Mouse (Mus musculus) midbrain, embryonic 10.5 days (tissue): ENCODE measurements at regions not wholly inside any gene's neighbourhood (a gene's known extent, or its start where the extent isn't known, plus 50 kb on each side); places are given as distances from the start of the nearest gene placed in this dataset.
"Not testable (repeated sequence)": the region's sequence is repeated elsewhere in the genome, so short reads cannot be mapped to it uniquely, and the experiment has no call there.

Experiments
- DNase-seq: peaks from one replicate; pipeline ENCODE4 v3.0.0-alpha.2; 2017; ENCODE audit warnings: low spot score
- H3K27ac ChIP-seq: fragments of 300-500 bp; sonication (generic); replicated peaks from 2 replicates; pipeline ENCODE4 v1.5.1; 2016; ENCODE audit warnings: mild to moderate bottlenecking
- H3K27me3 ChIP-seq: fragments of 300-500 bp; sonication (generic); 2 replicates; pipeline ENCODE4 v1.6.1; 2016; ENCODE audit warnings: low read depth, mild to moderate bottlenecking; ENCODE audit not compliant: poor library complexity, severe bottlenecking
- H3K36me3 ChIP-seq: fragments of 300-500 bp; sonication (generic); 2 replicates; pipeline ENCODE4 v1.6.1; 2016; ENCODE audit warnings: mild to moderate bottlenecking, moderate library complexity
- H3K4me1 ChIP-seq: fragments of 300-500 bp; sonication (generic); 2 replicates; pipeline ENCODE4 v1.6.1; 2016
- H3K4me3 ChIP-seq: fragments of 300-500 bp; sonication (generic); 2 replicates; pipeline ENCODE4 v1.5.1; 2016; ENCODE audit warnings: mild to moderate bottlenecking, moderate library complexity
- H3K9me3 ChIP-seq: fragments of 300-500 bp; sonication (generic); replicated peaks from 2 replicates; pipeline ENCODE4 v1.6.1; 2016; ENCODE audit warnings: mild to moderate bottlenecking
- WGBS: fragments of 180-500 bp; shearing (Covaris S2); methylation state at CpG from one replicate; pipeline ENCODE4 v1.1.7; 2016; 5-methylcytosine and 5-hydroxymethylcytosine counted together

GRCm38 (mm10) chr3:3302657-3303056 lies 2447.9 kb upstream of the Gm8797 start:
- not testable (repeated sequence) for H3K27me3 ChIP-seq
- 42% methylated on average over 6 of the region's 6 CpGs for WGBS

GRCm38 (mm10) chr3:3308461-3308860 lies 2442.1 kb upstream of the Gm8797 start:
- 0 out of 2 replicates have a peak overlapping the region, but pooled peaks have one; percentile 11 for H3K4me3 ChIP-seq
- DNase-seq: peak; percentile 10

More at GRCm38 (mm10) chr3:3302657-3303056, 2447.9 kb upstream of the Gm8797 start:
- H3K27ac ChIP-seq, H3K4me3 ChIP-seq, H3K4me1 ChIP-seq, H3K36me3 ChIP-seq, DNase-seq: not testable (repeated sequence)
- peaks cover 69% of the 10 kb centered on the region for H3K9me3 ChIP-seq

DNA sequence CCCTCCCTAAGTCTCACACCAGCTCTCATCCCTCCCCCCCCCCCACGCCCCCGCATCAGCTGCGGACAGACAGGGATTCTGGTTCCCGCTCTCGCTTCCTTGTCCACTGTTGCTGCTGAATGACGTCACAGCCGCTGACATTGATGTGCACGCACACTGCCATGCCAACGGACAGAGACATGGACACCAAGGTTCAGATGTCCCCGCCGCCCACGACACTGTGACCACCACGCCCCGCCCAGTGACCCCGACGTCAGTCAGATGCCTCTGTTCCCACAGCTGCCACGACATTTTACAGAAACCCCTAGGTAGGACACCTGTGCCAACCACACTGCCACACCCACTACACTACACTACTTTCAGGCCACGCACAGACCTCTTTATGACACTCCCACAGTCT lies 2441.6 kb upstream of the Gm8797 start:
- H3K4me1 ChIP-seq: no peaks in the 10 kb centered on the region
- WGBS: 61% methylated on average over 18 of the region's 18 CpGs

More at GRCm38 (mm10) chr3:3308461-3308860, 2442.1 kb upstream of the Gm8797 start:
- Histone ChIP-seq H3K4me1 (no peaks in the 10 kb centered on the region), H3K27me3 (no peaks in the 10 kb centered on the region), H3K27ac (no peak overlapping the region), H3K9me3 (peaks cover 42% of the 10 kb centered on the region), H3K36me3 (no peaks in the 10 kb centered on the region)
- WGBS: 63% methylated on average over 14 of the region's 14 CpGs

DNA sequence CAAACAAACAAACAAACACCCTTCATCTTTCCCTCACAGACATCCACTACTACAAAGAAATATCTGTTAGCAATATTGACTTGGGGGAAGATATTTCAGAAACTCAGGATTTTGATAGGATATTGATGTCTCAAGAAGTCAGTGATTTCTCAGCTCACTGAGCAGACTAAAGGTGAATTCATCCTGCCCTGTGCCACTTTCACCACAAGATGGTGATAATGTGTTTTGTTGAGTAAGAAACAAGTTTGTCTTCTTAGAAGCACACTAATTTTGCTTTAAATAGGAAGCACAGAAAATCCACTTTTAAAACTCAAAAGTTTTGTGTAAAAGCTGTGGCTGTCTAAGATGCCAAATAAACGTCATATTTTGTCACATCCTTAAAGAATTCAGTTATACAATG lies 2439.8 kb upstream of the Gm8797 start:
- WGBS: 47% methylated on average over 1 of the region's 1 CpGs
- H3K27me3 ChIP-seq: no peaks in the 10 kb centered on the region
- H3K9me3 ChIP-seq: peaks cover 30% of the 10 kb centered on the region
- no peak for DNase-seq
- H3K4me3 ChIP-seq: no peak overlapping the region
- H3K27ac ChIP-seq: no peak overlapping the region
- H3K4me1 ChIP-seq: no peaks in the 10 kb centered on the region
- H3K36me3 ChIP-seq: no peaks in the 10 kb centered on the region

More for the DNA sequence above, 2441.6 kb upstream of the Gm8797 start:
- Histone ChIP-seq H3K4me3 (0 out of 2 replicates have a peak overlapping the region, but pooled peaks have one; percentile 11), H3K36me3 (no peaks in the 10 kb centered on the region), H3K27ac (no peak overlapping the region), H3K9me3 (peaks cover 41% of the 10 kb centered on the region), H3K27me3 (no peaks in the 10 kb centered on the region)
- DNase-seq: peak; percentile 12

GRCm38 (mm10) chr3:3349634-3350033 lies 2401.0 kb upstream of the Gm8797 start:
- H3K27me3 ChIP-seq: no peaks in the 10 kb centered on the region
- DNase-seq: no peak
- H3K27ac ChIP-seq: no peak overlapping the region
- H3K4me1 ChIP-seq: no peaks in the 10 kb centered on the region
- 49% methylated on average over 5 of the region's 5 CpGs for WGBS
- H3K4me3 ChIP-seq: no peak overlapping the region
- peaks cover 38% of the 10 kb centered on the region for H3K9me3 ChIP-seq
- no peaks in the 10 kb centered on the region for H3K36me3 ChIP-seq

DNA sequence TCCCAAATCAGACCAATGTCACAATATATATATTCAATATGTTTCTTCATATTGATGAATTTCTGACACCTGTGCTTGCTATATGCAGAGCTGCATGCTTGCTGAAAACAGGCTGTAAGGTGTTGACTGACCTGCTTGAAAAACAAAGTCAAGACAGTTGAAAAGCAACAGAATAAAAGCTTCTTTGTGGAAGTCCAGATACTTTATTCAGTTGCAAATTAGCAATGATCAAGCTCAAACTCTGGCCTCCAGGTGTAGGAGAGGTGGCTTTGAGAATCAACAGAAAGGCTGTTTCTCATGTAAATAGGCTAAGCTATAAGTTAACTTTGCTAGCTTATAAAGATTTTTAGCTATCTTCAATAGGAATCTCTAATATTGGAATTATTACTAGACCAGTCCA lies 2379.7 kb upstream of the Gm8797 start:
- H3K36me3 ChIP-seq, H3K9me3 ChIP-seq, DNase-seq, H3K4me1 ChIP-seq, H3K27ac ChIP-seq, H3K27me3 ChIP-seq, H3K4me3 ChIP-seq: not testable (repeated sequence)

DNA sequence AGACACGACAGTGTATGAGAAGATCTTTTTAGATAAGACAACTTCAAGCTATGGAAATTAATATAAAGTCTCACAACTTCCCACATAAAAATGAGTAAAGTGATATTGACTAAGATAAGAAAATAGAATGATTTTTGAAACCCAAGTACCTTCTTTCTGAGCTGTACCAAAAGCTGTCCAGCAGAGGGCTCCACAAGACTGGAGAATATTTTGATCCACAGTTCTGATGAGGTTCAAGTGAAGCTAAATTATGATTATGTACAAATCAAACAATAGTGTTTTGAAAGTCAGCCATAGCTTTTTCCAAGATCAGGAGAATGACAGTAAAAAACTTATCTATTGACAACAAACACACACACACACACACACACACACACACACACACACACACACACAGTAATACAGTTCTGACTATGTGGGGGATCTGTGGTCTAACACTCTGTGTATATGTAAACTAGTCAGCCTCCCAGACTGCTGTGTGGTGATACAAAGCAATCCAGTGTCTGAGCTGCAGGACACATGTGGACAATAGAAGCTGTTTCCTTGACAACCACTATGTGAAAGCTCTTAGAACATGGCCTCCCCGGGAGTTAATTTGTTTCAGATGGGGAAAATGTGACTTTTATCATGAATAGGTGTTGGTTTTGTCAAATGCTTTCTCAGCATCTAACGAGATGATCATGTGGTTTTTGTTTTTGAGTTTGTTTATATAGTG lies 2362.4 kb upstream of the Gm8797 start:
- peaks cover 5% of the 10 kb centered on the region; the same call in 1 of the 2 replicates for H3K27me3 ChIP-seq
- no peak overlapping the region for H3K27ac ChIP-seq
- no peaks in the 10 kb centered on the region for H3K36me3 ChIP-seq
- H3K9me3 ChIP-seq: no peaks in the 10 kb centered on the region
- H3K4me1 ChIP-seq: peaks cover 5% of the 10 kb centered on the region
- DNase-seq: peak; percentile 38
- WGBS: 27% methylated on average over 3 of the region's 3 CpGs
- H3K4me3 ChIP-seq: no peak overlapping the region
